Mouse (Mus musculus) embryonic fibroblast, embryonic 13.5 days (primary cell): ENCODE data around the gene Arid1b.

ENCODE experiments used
- CTCF ChIP-seq: IDR thresholded peaks from 2 replicates; pipeline ENCODE4 v1.5.1; 2011; ENCODE audit warnings: mild to moderate bottlenecking, control low read depth, low read length, moderate library complexity, borderline replicate concordance; ENCODE audit not compliant: insufficient read depth
- POLR2A ChIP-seq: IDR thresholded peaks from 2 replicates; pipeline ENCODE4 v1.6.1; 2011; ENCODE audit warnings: low read depth, mild to moderate bottlenecking, control low read depth, low read length, moderate library complexity

GRCm38 (mm10) chr17:5065270-5065669 is 71.1 kb downstream of the Arid1b start:
- no peak for TF ChIP-seq CTCF
- TF ChIP-seq POLR2A = no peak
